Mouse (Mus musculus) subcutaneous adipose tissue, adult 2 months (tissue): ENCODE measurements around the gene Poln. TPM values are rescaled to one million over a fixed set of nuclear protein-coding genes. Genes with fewer than 3 reads are reported as not detected.

Experiments
- polyA plus RNA-seq: library from polyadenylated mRNA; depleted of rRNA; stranded (reverse); fragments of >200 nt; gene quantifications from 2 replicates; pipeline ENCODE4 v1.2.3, GENCODE M21; 2012; ENCODE audit warnings: low replicate concordance; rRNA removed

The Poln gene
- polyA plus RNA-seq, result 10.1 and 34.1 TPM in 2 replicates

GRCm38 (mm10) chr5:34168950-34169891 lies at the start of gene Poln, which contains the start of gene Haus3:
Poln (minus strand) TSS chr5:34169448.
Haus3 (minus strand) TSS chr5:34169527.

GRCm38 (mm10) chr5:34187601-34188316 lies 18.5 kb upstream of the Poln start, which contains the start of gene Mxd4:
Mxd4 (minus strand) TSS chr5:34187720.

GRCm38 (mm10) chr5:33995843-33996693 lies 173.2 kb downstream of the Poln start, which contains the start of gene Nat8l:
Nat8l (plus strand) TSS chr5:33995984.

GRCm38 (mm10) chr5:33983309-33984121 lies 185.7 kb downstream of the Poln start, which contains the start of gene Gm1673:
Gm1673 (plus strand) TSS chr5:33983433.

Other genes starting within 250 kb of the Poln start
- gene Nelfa, start 233.0 kb downstream of the Poln start, polyA plus RNA-seq, result 22.3 and 45.2 TPM in 2 replicates
- gene Gm1673, start 186.0 kb downstream of the Poln start, polyA plus RNA-seq, result 10.6 and 34.8 TPM in 2 replicates
- gene Nat8l, start 173.5 kb downstream of the Poln start, polyA plus RNA-seq, result 42.8 and 76.2 TPM in 2 replicates
- gene Haus3, start 79 bp upstream of the Poln start, polyA plus RNA-seq, result 1.5 and 2.6 TPM in 2 replicates
- gene Mxd4, start 18.3 kb upstream of the Poln start, polyA plus RNA-seq, result 245 and 303 TPM in 2 replicates
- 3.0 and 3.7 TPM in 2 replicates for gene Zfyve28, start 119.0 kb upstream of the Poln start, polyA plus RNA-seq
- gene Cfap99, start 119.2 kb upstream of the Poln start, polyA plus RNA-seq, result 0.14 TPM in 1 of 2 replicates, not detected in the other
- gene Rnf4, start 166.8 kb upstream of the Poln start, polyA plus RNA-seq, result 113 and 114 TPM in 2 replicates
- gene Fam193a, start 200.5 kb upstream of the Poln start, polyA plus RNA-seq, result 19.3 and 67.5 TPM in 2 replicates